Mouse (Mus musculus) midbrain, embryonic 13.5 days (tissue): ENCODE measurements around the gene Gbf1. TPM values are rescaled to one million over a fixed set of nuclear protein-coding genes. Genes with fewer than 3 reads are reported as not detected.
"Not testable (repeated sequence)": the region's sequence is repeated elsewhere in the genome, so short reads cannot be mapped to it uniquely, and the experiment has no call there.

Source experiments
- ATAC-seq: fragments of 200-750 bp; cut with Nextera tagmentation; 2 replicates; pipeline ENCODE4 v1.8.0; 2017; ENCODE audit warnings: mild to moderate bottlenecking, moderate TSS enrichment, moderate library complexity
- H3K27ac ChIP-seq: fragments of 300-500 bp; sonication (generic); 2 replicates; pipeline ENCODE4 v1.5.1; 2015; ENCODE audit warnings: inconsistent platforms, mild to moderate bottlenecking, moderate library complexity
- H3K27me3 ChIP-seq: fragments of 300-500 bp; sonication (generic); 2 replicates; pipeline ENCODE4 v1.6.1; 2015; ENCODE audit warnings: mild to moderate bottlenecking, inconsistent platforms
- H3K36me3 ChIP-seq: fragments of 300-500 bp; sonication (generic); 2 replicates; pipeline ENCODE4 v1.6.1; 2015; ENCODE audit warnings: mild to moderate bottlenecking, inconsistent platforms
- H3K4me1 ChIP-seq: fragments of 300-500 bp; sonication (generic); replicated peaks from 2 replicates; pipeline ENCODE4 v1.6.1; 2015; ENCODE audit warnings: inconsistent platforms
- H3K4me2 ChIP-seq: fragments of 300-500 bp; sonication (generic); replicated peaks from 2 replicates; pipeline ENCODE4 v1.6.1; 2015; ENCODE audit warnings: moderate library complexity, mild to moderate bottlenecking, inconsistent platforms
- H3K4me3 ChIP-seq: fragments of 300-500 bp; sonication (generic); replicated peaks from 2 replicates; pipeline ENCODE4 v1.5.1; 2015; ENCODE audit warnings: mild to moderate bottlenecking, inconsistent platforms
- H3K9ac ChIP-seq: fragments of 300-500 bp; sonication (generic); replicated peaks from 2 replicates; pipeline ENCODE4 v1.6.1; 2015; ENCODE audit warnings: mild to moderate bottlenecking, inconsistent platforms
- H3K9me3 ChIP-seq: fragments of 300-500 bp; sonication (generic); 2 replicates; pipeline ENCODE4 v1.6.1; 2016; ENCODE audit warnings: mild to moderate bottlenecking, inconsistent platforms
- WGBS: fragments of 180-500 bp; shearing (Covaris S2); methylation state at CpG from one replicate; pipeline ENCODE4 v1.1.7; 2015; 5-methylcytosine and 5-hydroxymethylcytosine counted together
- polyA plus RNA-seq: library from polyadenylated mRNA; unstranded; fragments of >200 nt; fragmentation: Nextera tagmentation; extraction: Ambion mirVana; gene quantifications from 2 replicates; pipeline ENCODE4 v1.2.1, GENCODE M21; 2015

Gene Gbf1
- polyA plus RNA-seq, 1 experiment from 2014 or later = 70.5 TPM

- Histone ChIP-seq H3K27ac (no peak overlapping the region), H3K9ac (no peak overlapping the region), H3K4me1 (no peaks in the 10 kb centered on the region), H3K36me3 (no peaks in the 10 kb centered on the region), H3K9me3 (no peaks in the 10 kb centered on the region), H3K4me3 (no peak overlapping the region), H3K27me3 (no peaks in the 10 kb centered on the region), H3K4me2 (no peak overlapping the region)
- no peak for ATAC-seq
- WGBS = 89% methylated on average over 5 of the region's 5 CpGs
These were observed 46.6 kb downstream of the Gbf1 start for GRCm38 (mm10) chr19:46198891-46199290.

DNA sequence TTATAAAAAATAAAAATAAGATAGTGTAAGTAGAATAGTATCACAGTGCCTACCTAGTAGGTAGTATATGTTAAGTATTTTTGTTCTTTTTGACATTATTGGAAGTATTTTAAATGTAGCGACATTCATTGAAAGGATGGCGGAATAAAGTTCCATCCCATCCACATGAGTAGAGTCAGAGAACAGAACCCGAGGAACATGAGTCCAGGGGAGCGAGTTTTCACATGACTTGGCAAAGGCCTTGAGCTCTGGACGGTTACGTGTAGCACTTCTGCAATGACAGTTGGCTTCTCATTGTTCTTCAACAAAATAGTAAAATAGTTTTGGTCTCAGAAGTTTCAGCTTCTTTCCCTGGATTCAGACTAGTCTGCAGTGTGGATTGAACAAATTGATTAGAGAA lies 51.9 kb downstream of the Gbf1 start:
- ATAC-seq = no peak
- Histone ChIP-seq H3K4me1 (no peaks in the 10 kb centered on the region), H3K27ac (no peak overlapping the region), H3K27me3 (no peaks in the 10 kb centered on the region), H3K4me3 (no peak overlapping the region), H3K9me3 (no peaks in the 10 kb centered on the region), H3K4me2 (no peak overlapping the region), H3K9ac (no peak overlapping the region), H3K36me3 (no peaks in the 10 kb centered on the region)
- 93% methylated on average over 6 of the region's 6 CpGs for WGBS

DNA sequence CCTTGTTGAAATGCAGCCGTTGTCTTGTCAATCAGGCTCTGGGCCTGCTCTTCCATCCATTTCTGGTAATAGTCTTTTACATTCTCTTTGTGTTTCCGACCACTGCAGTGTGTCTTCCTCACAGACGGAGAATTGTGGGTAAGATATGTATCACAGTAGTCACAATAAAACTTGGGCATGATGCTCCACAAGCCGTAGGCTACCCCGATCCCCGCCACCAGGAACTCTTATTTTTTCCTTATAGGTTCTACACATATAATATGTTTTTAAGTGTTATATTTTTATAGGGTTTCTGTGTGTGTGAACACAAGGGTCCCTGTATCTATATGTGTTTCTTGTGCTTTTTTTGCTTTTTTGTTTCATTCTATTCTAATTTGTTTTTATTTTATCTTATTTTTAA lies 53.4 kb downstream of the Gbf1 start:
- Histone ChIP-seq H3K4me2 (no peak overlapping the region), H3K36me3 (no peaks in the 10 kb centered on the region), H3K9ac (no peak overlapping the region), H3K4me1 (no peaks in the 10 kb centered on the region), H3K27ac (no peak overlapping the region), H3K9me3 (no peaks in the 10 kb centered on the region), H3K4me3 (no peak overlapping the region), H3K27me3 (no peaks in the 10 kb centered on the region)
- ATAC-seq = no peak
- 97% methylated on average over 6 of the region's 6 CpGs for WGBS

DNA sequence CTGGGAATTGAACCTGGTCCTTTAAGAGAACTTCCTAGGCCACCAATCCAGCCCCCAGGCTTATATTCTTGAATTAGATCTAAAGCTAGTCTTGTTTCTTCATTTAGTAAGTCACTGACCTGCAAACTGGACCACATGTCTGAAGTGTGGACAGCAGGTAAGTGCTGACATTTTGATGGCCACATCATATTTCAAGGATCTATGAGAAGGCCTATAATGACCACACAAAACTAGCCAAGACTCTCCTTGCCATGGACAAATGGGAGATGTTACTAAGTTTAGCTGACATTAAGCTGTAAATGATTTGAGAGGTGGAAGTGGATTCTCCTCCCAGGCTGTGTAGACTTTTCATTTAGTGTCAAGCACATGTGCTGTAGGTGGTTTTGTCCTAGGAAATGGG lies 58.6 kb downstream of the Gbf1 start:
- no peak overlapping the region for H3K4me2 ChIP-seq
- H3K9ac ChIP-seq = no peak overlapping the region
- no peaks in the 10 kb centered on the region for H3K36me3 ChIP-seq
- no peak for ATAC-seq
- H3K4me1 ChIP-seq = no peaks in the 10 kb centered on the region
- H3K27ac ChIP-seq = no peak overlapping the region
- H3K4me3 ChIP-seq = no peak overlapping the region
- H3K9me3 ChIP-seq = no peaks in the 10 kb centered on the region
- H3K27me3 ChIP-seq = no peaks in the 10 kb centered on the region

DNA sequence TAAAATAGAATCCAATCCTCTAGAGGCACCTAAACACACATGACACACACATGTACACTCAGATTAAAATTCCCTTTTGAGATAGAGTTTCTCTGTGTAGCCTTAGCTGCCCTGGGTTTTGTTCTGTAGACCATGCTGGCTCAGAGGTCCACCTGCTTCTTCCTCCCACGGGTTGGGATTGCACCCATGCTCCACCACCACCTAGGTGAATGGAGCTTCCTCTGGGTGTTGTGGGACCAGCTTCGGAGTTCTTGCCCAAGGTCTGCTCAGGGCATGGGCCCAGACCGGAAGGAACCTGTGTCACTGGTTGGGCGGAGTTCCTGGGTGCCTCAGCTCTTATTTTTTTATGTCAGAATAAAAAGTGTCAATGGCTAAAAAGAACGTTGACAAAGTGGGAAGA lies 62.2 kb downstream of the Gbf1 start:
- H3K4me1 ChIP-seq = no peaks in the 10 kb centered on the region
- ATAC-seq = no peak
- no peak overlapping the region for H3K4me2 ChIP-seq
- H3K9me3 ChIP-seq = no peaks in the 10 kb centered on the region
- no peaks in the 10 kb centered on the region for H3K27me3 ChIP-seq
- H3K36me3 ChIP-seq = no peaks in the 10 kb centered on the region
- H3K9ac ChIP-seq = no peak overlapping the region
- 84% methylated on average over 5 of the region's 5 CpGs for WGBS
- no peak overlapping the region for H3K27ac ChIP-seq
- H3K4me3 ChIP-seq = no peak overlapping the region

- no peak for ATAC-seq
- H3K9ac ChIP-seq = no peak overlapping the region
- 56% methylated on average over 3 of the region's 3 CpGs for WGBS
These were observed 63.1 kb downstream of the Gbf1 start for GRCm38 (mm10) chr19:46215401-46215800.

GRCm38 (mm10) chr19:46216716-46217115 lies 64.4 kb downstream of the Gbf1 start:
- no peak for ATAC-seq
- Histone ChIP-seq H3K4me1 (no peaks in the 10 kb centered on the region), H3K36me3 (no peaks in the 10 kb centered on the region)

More at GRCm38 (mm10) chr19:46215401-46215800, 63.1 kb downstream of the Gbf1 start:
- H3K9me3 ChIP-seq = no peaks in the 10 kb centered on the region
- no peak overlapping the region for H3K4me3 ChIP-seq
- H3K27me3 ChIP-seq = no peaks in the 10 kb centered on the region
- no peak overlapping the region for H3K27ac ChIP-seq
- no peaks in the 10 kb centered on the region for H3K4me1 ChIP-seq
- H3K36me3 ChIP-seq = no peaks in the 10 kb centered on the region
- H3K4me2 ChIP-seq = no peak overlapping the region

DNA sequence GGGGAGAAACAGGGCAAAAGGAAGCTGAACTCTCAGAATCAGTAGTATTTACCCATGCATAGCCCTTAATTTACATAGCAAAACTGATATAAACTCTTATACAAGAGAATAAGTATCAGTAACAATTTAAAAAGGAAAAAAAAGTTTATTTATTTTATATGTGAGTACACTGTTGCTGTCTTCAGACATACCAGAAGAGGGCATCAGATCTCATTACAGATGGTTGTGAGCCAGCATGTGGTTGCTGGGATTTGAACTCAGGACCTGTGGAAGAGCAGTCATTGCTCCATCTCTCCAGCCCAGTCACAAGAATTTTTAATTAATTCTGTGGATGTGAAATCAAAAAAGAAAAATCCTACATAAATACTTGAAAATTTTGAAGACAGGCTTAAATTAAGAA lies 65.0 kb downstream of the Gbf1 start:
- not testable (repeated sequence) for H3K4me1 ChIP-seq, H3K36me3 ChIP-seq, H3K27ac ChIP-seq, H3K4me3 ChIP-seq, H3K9me3 ChIP-seq, H3K27me3 ChIP-seq, ATAC-seq, H3K9ac ChIP-seq, H3K4me2 ChIP-seq

More at GRCm38 (mm10) chr19:46216716-46217115, 64.4 kb downstream of the Gbf1 start:
- no peaks in the 10 kb centered on the region for H3K9me3 ChIP-seq
- H3K27ac ChIP-seq = no peak overlapping the region
- no peak overlapping the region for H3K4me3 ChIP-seq
- no peak overlapping the region for H3K9ac ChIP-seq
- H3K4me2 ChIP-seq = no peak overlapping the region
- 66% methylated on average over 1 of the region's 1 CpGs for WGBS
- no peaks in the 10 kb centered on the region for H3K27me3 ChIP-seq

DNA sequence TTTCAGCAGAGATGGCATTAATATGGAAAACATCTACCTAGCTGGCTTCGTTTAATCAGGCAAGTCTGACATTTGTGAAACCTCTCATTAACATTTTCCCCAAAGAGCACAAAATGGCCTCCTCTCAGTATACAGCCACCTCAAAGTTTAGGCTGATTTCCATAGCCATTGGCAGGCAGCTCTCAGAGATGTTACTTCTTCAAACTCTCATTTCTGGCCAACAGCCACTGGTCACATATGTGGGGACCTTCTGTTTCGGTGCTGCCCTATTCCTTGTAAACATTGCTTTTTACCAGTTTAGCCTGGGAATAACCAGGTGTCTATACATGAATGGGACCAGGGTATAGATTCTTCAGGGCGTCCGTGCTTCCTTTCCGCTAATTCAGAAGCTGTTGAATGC lies 67.8 kb downstream of the Gbf1 start:
- 75% methylated on average over 5 of the region's 5 CpGs for WGBS

GRCm38 (mm10) chr19:46223118-46223517 lies 70.8 kb downstream of the Gbf1 start:
- H3K9me3 ChIP-seq = no peaks in the 10 kb centered on the region
- WGBS = 88% methylated on average over 4 of the region's 4 CpGs
- no peaks in the 10 kb centered on the region for H3K4me1 ChIP-seq
- H3K9ac ChIP-seq = no peak overlapping the region
- no peak for ATAC-seq
- no peaks in the 10 kb centered on the region for H3K27me3 ChIP-seq
- no peak overlapping the region for H3K27ac ChIP-seq
- H3K4me2 ChIP-seq = no peak overlapping the region
- no peak overlapping the region for H3K4me3 ChIP-seq
- H3K36me3 ChIP-seq = no peaks in the 10 kb centered on the region

More for the DNA sequence above, 67.8 kb downstream of the Gbf1 start:
- Histone ChIP-seq H3K4me3 (no peak overlapping the region), H3K36me3 (no peaks in the 10 kb centered on the region), H3K27me3 (no peaks in the 10 kb centered on the region), H3K4me1 (no peaks in the 10 kb centered on the region), H3K9ac (no peak overlapping the region), H3K9me3 (no peaks in the 10 kb centered on the region), H3K4me2 (no peak overlapping the region), H3K27ac (0 out of 2 replicates have a peak overlapping the region, but pooled peaks have one; percentile 9)
- no peak for ATAC-seq

DNA sequence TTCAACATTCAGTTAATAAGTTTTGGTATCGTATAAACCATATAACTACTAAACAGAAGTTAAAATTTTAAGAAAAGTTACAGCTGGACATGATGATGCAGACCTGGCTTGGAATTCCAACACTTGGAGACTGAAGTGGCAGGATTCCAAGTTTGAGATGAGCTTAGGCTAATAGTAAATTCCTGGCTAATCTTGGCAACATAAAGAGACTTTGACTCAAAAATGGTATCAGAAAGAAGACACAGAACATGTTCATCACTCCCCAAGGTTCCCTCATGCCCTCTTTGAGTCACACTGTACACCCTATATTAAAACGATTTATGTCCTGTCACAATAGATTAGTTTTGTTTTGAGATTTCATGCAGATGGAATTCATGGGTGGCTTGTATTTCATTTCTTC lies 72.6 kb downstream of the Gbf1 start:
- no peak for ATAC-seq
- Histone ChIP-seq H3K4me3 (no peak overlapping the region), H3K9me3 (no peaks in the 10 kb centered on the region), H3K27me3 (no peaks in the 10 kb centered on the region), H3K4me2 (no peak overlapping the region), H3K4me1 (no peaks in the 10 kb centered on the region), H3K27ac (no peak overlapping the region), H3K9ac (no peak overlapping the region), H3K36me3 (0 out of 2 replicates have a peak, but pooled peaks cover 5% of the 10 kb centered on the region)
- 95% methylated on average over 2 of the region's 2 CpGs for WGBS

DNA sequence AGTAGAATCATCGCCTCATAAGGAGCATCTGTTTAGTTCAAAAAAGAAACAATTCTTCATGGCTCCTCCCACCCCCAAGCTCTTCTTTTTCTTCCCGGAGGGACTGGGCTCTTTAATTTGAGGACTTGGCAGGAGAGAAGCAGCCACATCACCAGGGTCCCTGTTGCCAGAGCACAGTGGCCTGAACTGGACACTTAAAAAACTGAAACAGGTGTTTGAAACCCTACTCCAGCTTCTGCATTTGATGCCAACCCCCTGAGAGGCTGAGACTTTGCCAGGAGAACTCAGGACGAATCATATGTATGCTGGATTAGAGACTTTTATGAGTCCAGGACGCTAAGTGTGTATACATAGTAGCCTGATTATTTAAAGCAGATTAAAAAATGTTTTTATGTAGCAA lies 73.2 kb downstream of the Gbf1 start:
- H3K4me2 ChIP-seq = no peak overlapping the region
- no peak overlapping the region for H3K9ac ChIP-seq
- no peaks in the 10 kb centered on the region for H3K4me1 ChIP-seq
- H3K4me3 ChIP-seq = no peak overlapping the region
- no peak for ATAC-seq
- WGBS = 68% methylated on average over 4 of the region's 4 CpGs
- no peaks in the 10 kb centered on the region for H3K9me3 ChIP-seq
- H3K36me3 ChIP-seq = 0 out of 2 replicates have a peak, but pooled peaks cover 5% of the 10 kb centered on the region
- H3K27ac ChIP-seq = no peak overlapping the region
- no peaks in the 10 kb centered on the region for H3K27me3 ChIP-seq

DNA sequence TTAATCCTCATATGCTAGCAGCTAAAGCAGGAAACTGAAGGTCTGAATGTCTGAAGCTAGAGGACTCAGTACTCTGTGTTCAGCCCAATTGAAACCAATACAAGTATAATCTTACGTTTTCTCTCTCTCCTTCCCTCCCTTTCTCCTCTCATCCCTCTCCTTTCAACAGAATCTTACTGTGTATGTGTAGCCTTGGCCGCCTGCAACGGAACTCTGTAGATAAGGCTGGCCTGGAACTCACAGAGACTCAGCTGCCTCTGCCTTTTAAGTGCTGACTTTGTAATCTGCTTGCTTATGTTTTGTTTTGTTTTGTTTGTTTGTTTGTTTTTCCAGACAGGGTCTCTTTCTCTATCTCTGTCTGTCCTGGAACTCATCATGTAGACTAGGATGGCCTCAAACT lies 74.0 kb downstream of the Gbf1 start:
- 92% methylated on average over 3 of the region's 3 CpGs for WGBS
- 0 out of 2 replicates have a peak, but pooled peaks cover 5% of the 10 kb centered on the region for H3K36me3 ChIP-seq
- no peak overlapping the region for H3K4me2 ChIP-seq
- no peaks in the 10 kb centered on the region for H3K4me1 ChIP-seq
- no peak overlapping the region for H3K27ac ChIP-seq
- no peaks in the 10 kb centered on the region for H3K9me3 ChIP-seq
- no peaks in the 10 kb centered on the region for H3K27me3 ChIP-seq
- no peak for ATAC-seq
- no peak overlapping the region for H3K4me3 ChIP-seq
- H3K9ac ChIP-seq = no peak overlapping the region
